ENCODE assay signal across 20 mouse cellular contexts in the genomic region with DNA sequence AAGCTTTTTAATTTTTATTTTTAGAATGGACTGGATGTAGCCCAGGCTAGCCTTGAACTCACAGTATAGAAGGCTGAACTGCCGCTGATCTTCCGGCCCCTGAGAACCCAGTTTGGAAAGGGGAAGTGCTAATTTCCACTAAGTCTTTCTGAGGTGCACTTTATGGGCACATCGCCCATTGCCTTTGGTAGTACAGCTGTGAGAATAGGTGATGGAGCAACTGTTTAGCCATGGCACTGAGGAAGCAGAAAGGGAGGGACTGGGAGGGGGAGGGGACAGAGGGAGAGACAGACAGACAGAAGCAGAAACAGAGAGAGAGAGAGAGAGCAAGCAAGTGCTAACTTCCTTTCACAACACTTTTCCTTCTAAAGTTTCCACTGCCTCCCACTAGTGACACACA. TPM values are rescaled to one million over a fixed set of nuclear protein-coding genes. Genes with fewer than 3 reads are reported as not detected.
"Had no signal": no experiment of that assay in that cellular context is flagged by ENCODE, and none has a peak within 500 bp of the region (broad histone marks: within the 10 kb centered on the region; RNA-seq: fewer than 3 reads in every experiment).

No protein-coding gene starts in this region.

- DNase-seq: kidney, adult 18-20 months; kidney, postnatal 10 days; kidney, postnatal 4 days; lung, adult 2 months; lung, postnatal 10 days; right cerebral cortex, postnatal 14 days; thymus, postnatal 14 days had no signal

- H3K27ac ChIP-seq: layer of hippocampus, adult 2 months; limb, embryonic 10.5 days; liver, embryonic 15.5 days; macrophage had no signal

- H3K4me2 ChIP-seq: liver, embryonic 11.5 days; liver, embryonic 15.5 days had no signal

- H3K9ac ChIP-seq: liver, embryonic 15.5 days had no signal

- H3K9me3 ChIP-seq: limb, embryonic 10.5 days; liver, embryonic 15.5 days had no signal

- H3K4me3 ChIP-seq: layer of hippocampus, adult 2 months; limb, embryonic 10.5 days; liver, embryonic 15.5 days had no signal

- H3K36me3 ChIP-seq: limb, embryonic 10.5 days; liver, embryonic 15.5 days had no signal

RNA-seq across cellular contexts. Expression of gene Mak, which starts 5.0 kb away (rescaled TPM):
- polyA plus RNA-seq: spleen, adult 2 months had no signal

RNA-seq across cellular contexts. Expression of gene Gcm2, which starts 26.3 kb away (rescaled TPM):
- total RNA-seq: layer of hippocampus, adult 2 months; layer of hippocampus, postnatal 10 days; left cerebral cortex, postnatal 10 days had no signal
- polyA plus RNA-seq: kidney, embryonic 14.5 days; limb, embryonic 10.5 days; limb, embryonic 14.5 days; liver, embryonic 11.5 days; liver, embryonic 15.5 days; macrophage; midbrain, embryonic 14.5 days; neural tube, embryonic 14.5 days; stomach, embryonic 16.5 days had no signal

RNA-seq across cellular contexts. Expression of gene Sycp2l, which starts 29.6 kb away (rescaled TPM):
- total RNA-seq: layer of hippocampus, adult 2 months had no signal
- polyA plus RNA-seq: kidney, embryonic 14.5 days; limb, embryonic 10.5 days; limb, embryonic 14.5 days; liver, embryonic 11.5 days; liver, embryonic 15.5 days; lung, adult 2 months; macrophage; midbrain, embryonic 14.5 days; neural tube, embryonic 14.5 days; spleen, adult 2 months had no signal
